Mouse (Mus musculus) lung, adult 2 months (tissue): ENCODE measurements around the gene Gpld1.

Experiments used
- CTCF ChIP-seq: fragments of 200-500 bp; IDR thresholded peaks from 2 replicates; pipeline ENCODE4 v1.5.1; 2011; ENCODE audit warnings: mild to moderate bottlenecking, low read length, control low read depth; ENCODE audit not compliant: insufficient read depth
- POLR2A ChIP-seq: fragments of 200-500 bp; IDR thresholded peaks from 2 replicates; pipeline ENCODE4 v1.6.1; 2011; ENCODE audit warnings: low read depth, mild to moderate bottlenecking, control low read depth, low read length, borderline replicate concordance; ENCODE audit errors: extremely low read depth

- TF ChIP-seq CTCF (no peak), POLR2A (no peak)
These were observed 12.4 kb upstream of the Gpld1 start for GRCm38 (mm10) chr13:24930591-24930990.
